Mouse (Mus musculus) lung, adult 2 months (tissue): ENCODE data around the gene Klf2.

Experiments
- CTCF ChIP-seq: fragments of 200-500 bp; IDR thresholded peaks from 2 replicates; pipeline ENCODE4 v1.5.1; 2011; ENCODE audit warnings: mild to moderate bottlenecking, low read length, control low read depth; ENCODE audit not compliant: insufficient read depth
- POLR2A ChIP-seq: fragments of 200-500 bp; IDR thresholded peaks from 2 replicates; pipeline ENCODE4 v1.6.1; 2011; ENCODE audit warnings: low read depth, mild to moderate bottlenecking, control low read depth, low read length, borderline replicate concordance; ENCODE audit errors: extremely low read depth

DNA sequence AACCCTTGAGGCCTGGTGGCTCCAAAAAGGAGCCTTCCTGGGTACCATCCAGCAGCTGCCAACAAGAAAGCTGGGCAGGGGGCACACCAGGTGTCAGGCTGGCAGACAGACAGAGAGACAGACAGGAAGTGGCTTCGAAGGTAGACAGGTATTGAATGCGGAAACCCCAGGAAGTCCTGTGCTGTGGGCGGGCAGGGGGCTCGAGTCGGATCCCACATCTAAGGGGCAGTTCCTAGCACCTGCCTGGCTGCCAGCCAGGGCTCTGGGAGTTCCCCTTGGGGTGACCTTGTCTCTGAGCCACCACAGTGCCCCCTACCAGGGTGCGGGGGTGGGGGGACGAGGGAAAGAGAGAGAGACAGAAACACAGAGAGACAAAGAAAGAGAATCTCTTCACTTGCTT is 39.7 kb upstream of the Klf2 start:
- TF ChIP-seq CTCF (no peak), POLR2A (no peak)
